Mouse (Mus musculus) liver, embryonic 15.5 days (tissue): Measurements from ENCODE around the gene Il17rc. TPM values are rescaled to one million over a fixed set of nuclear protein-coding genes. Genes with fewer than 3 reads are reported as not detected.

Source experiments
- ATAC-seq: fragments of 200-750 bp; cut with Nextera tagmentation; 2 replicates; pipeline ENCODE4 v1.8.0; 2017; ENCODE audit warnings: moderate number of reproducible peaks, mild to moderate bottlenecking, moderate library complexity; ENCODE audit not compliant: insufficient read depth
- H3K27ac ChIP-seq: fragments of 300-500 bp; sonication (generic); replicated peaks from 2 replicates; pipeline ENCODE4 v1.5.1; 2015; ENCODE audit warnings: mild to moderate bottlenecking, inconsistent platforms
- H3K27me3 ChIP-seq: fragments of 300-500 bp; sonication (generic); 2 replicates; pipeline ENCODE4 v1.6.1; 2015; ENCODE audit warnings: mild to moderate bottlenecking, inconsistent platforms
- H3K36me3 ChIP-seq: fragments of 300-500 bp; sonication (generic); replicated peaks from 2 replicates; pipeline ENCODE4 v1.6.1; 2015; ENCODE audit warnings: moderate library complexity, mild to moderate bottlenecking, inconsistent platforms
- H3K4me1 ChIP-seq: fragments of 300-500 bp; sonication (generic); replicated peaks from 2 replicates; pipeline ENCODE4 v1.6.1; 2015; ENCODE audit warnings: inconsistent platforms
- H3K4me2 ChIP-seq: fragments of 300-500 bp; sonication (generic); 2 replicates; pipeline ENCODE4 v1.6.1; 2015; ENCODE audit warnings: moderate library complexity, mild to moderate bottlenecking, inconsistent platforms
- H3K4me3 ChIP-seq: fragments of 300-500 bp; sonication (generic); replicated peaks from 2 replicates; pipeline ENCODE4 v1.5.1; 2015; ENCODE audit warnings: mild to moderate bottlenecking, inconsistent platforms
- H3K9ac ChIP-seq: fragments of 300-500 bp; sonication (generic); 2 replicates; pipeline ENCODE4 v1.6.1; 2015; ENCODE audit warnings: moderate library complexity, mild to moderate bottlenecking, inconsistent platforms
- H3K9me3 ChIP-seq: fragments of 300-500 bp; sonication (generic); replicated peaks from 2 replicates; pipeline ENCODE4 v1.6.1; 2016; ENCODE audit warnings: inconsistent platforms
- WGBS: fragments of 180-500 bp; shearing (Covaris S2); methylation state at CpG from one replicate; pipeline ENCODE4 v1.1.7; 2015; ENCODE audit warnings: mixed read lengths; ENCODE audit not compliant: insufficient replicate concordance; 5-methylcytosine and 5-hydroxymethylcytosine counted together
- polyA plus RNA-seq: library from polyadenylated mRNA; unstranded; fragments of >200 nt; fragmentation: Nextera tagmentation; extraction: Ambion mirVana; gene quantifications from 2 replicates; pipeline ENCODE4 v1.2.1, GENCODE M21; 2015

The Il17rc gene
- polyA plus RNA-seq, 1 experiment from 2014 or later: 9.1 TPM

DNA sequence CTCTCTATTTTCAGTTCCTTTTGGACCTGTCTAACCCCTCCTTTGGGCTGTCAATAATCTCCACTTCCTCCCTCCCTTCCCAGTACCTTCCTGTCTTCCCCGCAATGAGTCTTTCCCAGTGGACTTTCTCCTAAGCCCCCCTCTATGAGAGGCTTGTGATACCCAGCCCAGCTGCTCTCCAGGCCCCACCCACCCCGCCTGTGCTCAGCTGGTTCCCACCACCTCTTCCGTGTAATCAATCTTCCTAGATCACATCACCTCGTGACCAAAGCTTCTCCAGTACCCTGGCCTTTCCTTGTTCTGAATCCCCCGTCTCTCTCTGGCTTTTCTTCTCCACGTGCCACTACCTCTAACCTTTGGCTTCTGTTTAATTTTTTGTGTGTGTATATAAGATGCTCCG is 6.1 kb downstream of the Il17rc start:
- H3K27ac ChIP-seq: no peak overlapping the region
- no peak overlapping the region for H3K4me2 ChIP-seq
- H3K4me3 ChIP-seq: no peak overlapping the region
- H3K9me3 ChIP-seq: no peaks in the 10 kb centered on the region
- H3K9ac ChIP-seq: no peak overlapping the region
- peaks cover 7% of the 10 kb centered on the region for H3K4me1 ChIP-seq
- no peaks in the 10 kb centered on the region for H3K36me3 ChIP-seq
- WGBS: 31% methylated on average over 7 of the region's 7 CpGs
- no peak for ATAC-seq
- peaks cover 51% of the 10 kb centered on the region for H3K27me3 ChIP-seq

DNA sequence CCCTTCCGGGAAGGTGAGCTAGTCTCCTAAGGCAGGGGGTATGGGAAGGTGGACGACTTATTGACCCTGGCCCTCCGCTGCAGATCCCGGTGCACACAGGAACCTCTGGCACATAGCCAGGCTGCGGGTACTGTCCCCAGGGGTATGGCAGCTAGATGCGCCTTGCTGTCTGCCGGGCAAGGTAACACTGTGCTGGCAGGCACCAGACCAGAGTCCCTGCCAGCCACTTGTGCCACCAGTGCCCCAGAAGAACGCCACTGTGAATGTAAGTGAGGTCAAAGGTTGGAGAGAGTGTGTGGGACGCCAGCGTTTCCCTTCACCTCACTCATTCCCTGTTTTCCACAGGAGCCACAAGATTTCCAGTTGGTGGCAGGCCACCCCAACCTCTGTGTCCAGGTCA is 7.7 kb downstream of the Il17rc start:
- H3K27me3 ChIP-seq: peaks cover 55% of the 10 kb centered on the region
- H3K4me1 ChIP-seq: peaks cover 19% of the 10 kb centered on the region
- no peak overlapping the region for H3K27ac ChIP-seq
- no peak for ATAC-seq
- no peak overlapping the region for H3K9ac ChIP-seq
- no peak overlapping the region for H3K4me3 ChIP-seq
- H3K9me3 ChIP-seq: no peaks in the 10 kb centered on the region
- H3K36me3 ChIP-seq: no peaks in the 10 kb centered on the region
- H3K4me2 ChIP-seq: no peak overlapping the region
- WGBS: 66% methylated on average over 10 of the region's 10 CpGs

DNA sequence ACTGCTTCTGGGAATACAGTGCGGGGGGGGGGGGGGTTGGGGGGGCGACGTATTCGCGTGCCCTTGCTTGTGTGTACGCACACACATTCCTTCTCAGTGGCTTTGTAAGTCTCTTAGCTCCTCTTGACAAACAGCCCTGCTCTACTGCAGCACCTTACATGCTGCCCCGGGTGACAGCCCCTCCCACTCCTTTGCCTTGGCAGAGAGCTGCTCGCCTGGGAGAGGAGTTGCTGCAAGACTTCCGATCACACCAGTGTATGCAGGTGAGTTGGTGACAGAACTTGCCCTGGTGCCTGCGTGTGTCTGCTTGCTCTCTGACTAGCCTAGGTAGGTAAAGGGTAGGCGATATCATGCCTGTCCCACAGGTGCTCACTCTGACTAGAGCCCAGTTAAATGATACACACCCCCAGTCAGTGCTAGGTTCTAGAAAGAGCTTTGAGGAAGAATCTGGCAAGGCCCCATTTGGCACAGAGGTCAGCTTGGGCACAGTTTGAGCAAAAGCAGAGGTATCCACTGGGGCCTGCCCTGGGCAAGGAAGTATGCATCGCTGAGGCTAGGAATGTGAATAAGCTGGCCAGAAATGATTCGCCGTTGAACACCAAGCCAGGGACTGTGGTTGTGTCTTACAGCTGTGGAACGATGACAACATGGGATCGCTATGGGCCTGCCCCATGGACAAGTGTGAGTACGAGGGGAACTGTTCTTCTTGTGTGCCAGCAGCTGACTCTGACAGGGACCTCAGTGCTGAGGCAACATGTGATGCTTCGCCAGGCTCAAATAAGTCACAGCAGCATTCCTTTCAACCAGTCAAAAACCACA is 9.5 kb downstream of the Il17rc start:
- no peak for ATAC-seq
- Histone ChIP-seq H3K9ac (no peak overlapping the region), H3K4me1 (peaks cover 28% of the 10 kb centered on the region), H3K9me3 (no peaks in the 10 kb centered on the region), H3K27ac (no peak overlapping the region), H3K36me3 (no peaks in the 10 kb centered on the region), H3K27me3 (peaks cover 52% of the 10 kb centered on the region), H3K4me3 (no peak overlapping the region), H3K4me2 (no peak overlapping the region)
- 60% methylated on average over 18 of the region's 18 CpGs for WGBS

GRCm38 (mm10) chr6:113482477-113483099 is 11.4 kb downstream of the Il17rc start:
- peak; percentile 47 for ATAC-seq
- Histone ChIP-seq H3K4me3 (peak overlapping the region; percentile 73), H3K27me3 (peaks cover 39% of the 10 kb centered on the region), H3K4me2 (peak overlapping the region; percentile 99), H3K4me1 (peaks cover 38% of the 10 kb centered on the region), H3K36me3 (no peaks in the 10 kb centered on the region), H3K27ac (peak overlapping the region; percentile 69), H3K9me3 (no peaks in the 10 kb centered on the region), H3K9ac (peak overlapping the region; percentile 61)
- under 1% methylated on average over 65 of the region's 65 CpGs for WGBS

DNA sequence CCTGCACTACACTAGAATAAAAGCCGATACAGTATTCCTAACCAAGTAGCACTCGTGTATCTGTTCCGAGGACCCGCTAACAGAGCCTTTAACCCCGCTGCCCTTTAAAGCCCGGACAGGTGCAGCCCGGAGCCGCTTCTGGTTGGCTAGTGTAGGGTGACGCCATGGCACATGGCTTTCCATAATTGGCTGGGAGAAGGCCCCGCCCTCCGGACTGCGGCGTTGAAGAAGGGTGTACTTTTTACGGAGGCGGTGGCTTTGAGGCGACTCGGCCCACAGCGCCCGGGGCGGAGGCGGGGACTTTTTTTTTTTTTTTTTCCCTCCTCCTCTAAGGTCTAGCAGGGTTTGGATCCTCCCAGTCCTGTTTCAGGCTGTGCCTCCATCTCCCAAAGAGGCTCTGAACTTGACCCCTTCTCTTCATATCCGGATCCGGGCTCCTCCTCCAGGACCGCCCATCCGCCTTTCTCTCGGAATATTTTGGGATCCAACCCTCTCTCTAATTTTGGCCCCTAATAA is 11.9 kb downstream of the Il17rc start, which contains the start of gene Creld1:
TSS of gene Creld1 (plus strand) at position 198 of the 516 bp plus-strand sequence.
- Histone ChIP-seq H3K4me2 (peak within 1 kb of the TSS; percentile 99), H3K9me3 (no peaks in the 10 kb centered on the region), H3K4me1 (peaks cover 41% of the 10 kb centered on the region), H3K27me3 (peaks cover 39% of the 10 kb centered on the region), H3K4me3 (peak within 1 kb of the TSS; percentile 73), H3K36me3 (no peaks in the 10 kb centered on the region), H3K9ac (peak within 1 kb of the TSS; percentile 70), H3K27ac (peak within 1 kb of the TSS; percentile 69)
- peak; percentile 97 for ATAC-seq
- 0% methylated on average over 26 of the region's 26 CpGs for WGBS

DNA sequence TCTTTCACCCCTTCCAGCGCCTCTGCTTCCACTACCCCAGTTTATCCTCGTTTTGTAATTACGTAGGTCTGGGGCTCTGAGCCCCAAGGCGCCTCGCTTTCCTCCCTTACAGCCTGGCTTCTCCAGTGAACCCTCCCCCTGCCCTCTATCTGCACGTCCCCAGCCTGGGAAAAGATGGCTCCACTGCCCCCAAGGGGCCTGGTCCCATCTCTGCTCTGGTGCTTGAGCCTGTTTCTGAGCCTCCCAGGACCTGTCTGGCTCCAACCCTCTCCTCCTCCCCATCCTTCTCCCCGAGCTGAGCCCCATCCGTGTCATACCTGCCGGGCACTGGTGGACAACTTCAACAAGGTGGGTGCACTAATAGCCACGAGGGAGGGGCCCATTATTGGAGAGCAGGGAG is 12.5 kb downstream of the Il17rc start:
- Histone ChIP-seq H3K36me3 (no peaks in the 10 kb centered on the region), H3K27me3 (peaks cover 38% of the 10 kb centered on the region), H3K4me2 (peak overlapping the region; percentile 99), H3K27ac (peak overlapping the region; percentile 68), H3K4me1 (peaks cover 41% of the 10 kb centered on the region), H3K4me3 (peak overlapping the region; percentile 73), H3K9me3 (no peaks in the 10 kb centered on the region), H3K9ac (peak overlapping the region; percentile 70)
- no peak for ATAC-seq
- 10% methylated on average over 10 of the region's 10 CpGs for WGBS

- Histone ChIP-seq H3K9me3 (no peaks in the 10 kb centered on the region), H3K4me3 (no peak overlapping the region), H3K27me3 (peaks cover 7% of the 10 kb centered on the region), H3K9ac (no peak overlapping the region), H3K27ac (no peak overlapping the region), H3K36me3 (no peaks in the 10 kb centered on the region), H3K4me1 (peaks cover 36% of the 10 kb centered on the region), H3K4me2 (no peak overlapping the region)
- ATAC-seq: no peak
- WGBS: 41% methylated on average over 7 of the region's 7 CpGs
Observed at GRCm38 (mm10) chr6:113487125-113487576, 15.9 kb downstream of the Il17rc start.

DNA sequence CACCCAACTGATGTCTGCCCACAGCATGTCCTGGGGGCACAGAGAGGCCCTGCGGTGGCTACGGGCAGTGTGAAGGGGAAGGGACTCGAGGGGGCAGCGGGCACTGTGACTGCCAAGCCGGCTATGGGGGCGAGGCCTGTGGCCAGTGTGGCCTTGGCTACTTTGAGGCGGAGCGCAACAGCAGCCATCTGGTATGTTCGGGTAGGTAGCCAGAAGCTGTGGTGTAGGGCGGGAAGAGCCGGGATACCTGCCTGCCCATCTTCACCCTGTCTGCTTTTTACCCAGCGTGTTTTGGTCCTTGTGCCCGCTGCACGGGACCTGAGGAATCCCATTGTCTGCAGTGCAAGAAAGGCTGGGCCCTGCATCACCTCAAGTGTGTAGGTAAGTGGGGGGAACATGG is 18.2 kb downstream of the Il17rc start:
- no peaks in the 10 kb centered on the region for H3K9me3 ChIP-seq
- 78% methylated on average over 14 of the region's 14 CpGs for WGBS
- H3K9ac ChIP-seq: no peak overlapping the region
- no peak overlapping the region for H3K4me3 ChIP-seq
- peaks cover 3% of the 10 kb centered on the region for H3K27me3 ChIP-seq
- peaks cover 26% of the 10 kb centered on the region for H3K4me1 ChIP-seq
- H3K36me3 ChIP-seq: no peaks in the 10 kb centered on the region
- no peak for ATAC-seq
- no peak overlapping the region for H3K27ac ChIP-seq
- no peak overlapping the region for H3K4me2 ChIP-seq

DNA sequence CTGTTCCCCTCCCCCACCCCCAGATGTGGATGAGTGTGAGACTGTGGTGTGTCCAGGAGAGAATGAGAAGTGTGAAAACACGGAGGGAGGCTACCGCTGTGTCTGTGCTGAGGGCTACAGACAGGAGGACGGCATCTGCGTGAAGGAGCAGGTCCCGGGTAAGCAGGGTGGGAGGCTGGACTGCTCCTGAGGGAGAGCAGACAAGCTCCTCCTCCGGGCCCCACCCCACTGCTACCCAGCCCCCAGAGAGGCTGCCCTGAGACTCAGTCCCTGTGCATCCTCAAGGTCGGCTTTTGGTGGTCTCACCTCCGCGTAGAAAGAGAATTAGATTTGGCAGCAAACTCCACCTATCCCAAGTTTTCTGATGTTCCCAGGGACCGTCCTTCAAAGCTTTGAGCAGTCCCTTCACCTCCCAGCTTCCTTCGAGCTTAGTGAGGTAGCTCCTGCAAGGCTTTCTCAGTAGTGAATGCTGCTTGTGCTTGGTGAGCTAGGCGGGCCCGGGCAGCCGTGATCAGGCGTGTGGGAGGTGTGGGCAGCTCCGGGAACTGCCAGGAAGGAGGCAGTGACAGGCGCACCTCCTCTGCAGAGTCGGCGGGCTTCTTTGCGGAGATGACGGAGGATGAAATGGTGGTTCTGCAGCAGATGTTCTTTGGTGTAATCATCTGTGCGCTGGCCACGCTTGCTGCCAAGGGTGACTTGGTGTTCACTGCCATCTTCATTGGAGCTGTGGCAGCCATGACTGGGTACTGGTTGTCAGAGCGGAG is 21.1 kb downstream of the Il17rc start:
- Histone ChIP-seq H3K9ac (no peak overlapping the region), H3K9me3 (no peaks in the 10 kb centered on the region), H3K4me1 (peaks cover 26% of the 10 kb centered on the region), H3K27ac (no peak overlapping the region), H3K4me3 (no peak overlapping the region), H3K27me3 (peaks cover 32% of the 10 kb centered on the region), H3K4me2 (no peak overlapping the region), H3K36me3 (no peaks in the 10 kb centered on the region)
- WGBS: 77% methylated on average over 24 of the region's 24 CpGs
- ATAC-seq: no peak

- ATAC-seq: peak; percentile 74
- H3K27ac ChIP-seq: peak overlapping the region; percentile 38; the same call in 1 of the 2 replicates
- no peaks in the 10 kb centered on the region for H3K36me3 ChIP-seq
- H3K4me3 ChIP-seq: peak overlapping the region; percentile 53
- peaks cover 19% of the 10 kb centered on the region for H3K4me1 ChIP-seq
- H3K27me3 ChIP-seq: peaks cover 49% of the 10 kb centered on the region
- peak overlapping the region; percentile 38; the same call in 1 of the 2 replicates for H3K9ac ChIP-seq
- WGBS: under 1% methylated on average over 54 of the region's 54 CpGs
- peak overlapping the region; percentile 80 for H3K4me2 ChIP-seq
- no peaks in the 10 kb centered on the region for H3K9me3 ChIP-seq
Observed at GRCm38 (mm10) chr6:113494258-113494788, 23.1 kb downstream of the Il17rc start.
